Mouse (Mus musculus): ENCODE results near the gene Por. TPM values are rescaled to one million over a fixed set of nuclear protein-coding genes. Genes with fewer than 3 reads are reported as not detected.

Gene Por
- total and polyA plus RNA-seq, 3 experiments = 40.3 to 64.4 TPM; not detected in 1

- peak in 2 of 3 experiments; percentile 67 to 86; a peak in 4 of 6 replicates for TF ChIP-seq CTCF (IDR thresholded peaks at IDR 0.05 in 2 of 3, conservative IDR thresholded peaks at IDR 0.05 in 1 of 3; ENCODE audit: control insufficient read depth in 1 of 3, insufficient read depth in 1 of 3, low read depth in 2 of 3, low read length in 3 of 3, poor library complexity in 1 of 3, severe bottlenecking in 1 of 3)
Observed at GRCm38 (mm10) chr5:135630598-135630997, 39.2 kb upstream of the Por start (continued).

GRCm38 (mm10) chr5:135632117-135632796, 37.6 kb upstream of the Por start, which contains the start of gene Rhbdd2:
Gene Rhbdd2 (plus strand): TSS chr5:135632618.
- H3K4me1 ChIP-seq (ENCODE audit: control insufficient read depth in 1 of 2, insufficient read depth in 2 of 2, low read length in 2 of 2) = peaks cover 0 to 14% of the 10 kb centered on the region in 2 experiments
- H3K9ac ChIP-seq (ENCODE audit: control insufficient read depth, low read depth, low read length, poor library complexity, severe bottlenecking) = peak within 1 kb of the TSS; percentile 80
- H3K27ac ChIP-seq (ENCODE audit: control insufficient read depth, low read depth, low read length) = peak within 1 kb of the TSS; percentile 49
- peak within 1 kb of the TSS; percentile 85 to 95 for H3K4me3 ChIP-seq (ENCODE audit: control insufficient read depth in 1 of 2, insufficient read depth in 1 of 2, low read depth in 2 of 2, low read length in 2 of 2)
- TF ChIP-seq JUND (IDR thresholded peaks at IDR 0.05; ENCODE audit: low read depth, low read length) = no peak
- peak in 1 of 2 experiments; percentile 23; a peak in 1 of 4 replicates for TF ChIP-seq EP300 (IDR thresholded peaks at IDR 0.05; ENCODE audit: low read depth in 1 of 2, low read length in 2 of 2)
- TF ChIP-seq POLR2A (IDR thresholded peaks at IDR 0.05; ENCODE audit: control insufficient read depth in 1 of 2, insufficient read depth in 1 of 2, low read depth in 1 of 2, low read length in 2 of 2, poor library complexity in 1 of 2) = peak in 1 of 2 experiments; percentile 95
- peak; percentile 95 for TF ChIP-seq NELFE (IDR thresholded peaks at IDR 0.05; ENCODE audit: low read depth, low read length)
- 0 out of 2 replicates have a peak, but pooled peaks have one; percentile 16 for TF ChIP-seq ZNF384 (IDR thresholded peaks at IDR 0.05; ENCODE audit: low read depth, low read length)
- peak; percentile 90 for TF ChIP-seq ELF1 (IDR thresholded peaks at IDR 0.05; ENCODE audit: low read depth, low read length)
- TF ChIP-seq MYC (IDR thresholded peaks at IDR 0.05; ENCODE audit: low read depth, low read length) = peak; percentile 58; the same call in 1 of the 2 replicates
- TF ChIP-seq USF1 (IDR thresholded peaks at IDR 0.05; ENCODE audit: low read depth, low read length) = peak; percentile 50
- no peak for TF ChIP-seq CHD1 (IDR thresholded peaks at IDR 0.05; ENCODE audit: low read depth, low read length)
- TF ChIP-seq SIN3A (IDR thresholded peaks at IDR 0.05; ENCODE audit: low read length) = peak; percentile 90
- peak; percentile 93 for TF ChIP-seq MAZ (IDR thresholded peaks at IDR 0.05; ENCODE audit: low read depth, low read length)
- TF ChIP-seq GATA1 (IDR thresholded peaks at IDR 0.05; ENCODE audit: low read depth, low read length) = no peak
- TF ChIP-seq ETS1 (IDR thresholded peaks at IDR 0.05; ENCODE audit: low read depth, low read length) = peak; percentile 25; the same call in 1 of the 2 replicates
- TF ChIP-seq TAL1 (IDR thresholded peaks at IDR 0.05; ENCODE audit: low read length) = no peak
- no peak for TF ChIP-seq RCOR1 (IDR thresholded peaks at IDR 0.05; ENCODE audit: low read depth, low read length)
- TF ChIP-seq MXI1 (IDR thresholded peaks at IDR 0.05; ENCODE audit: low read depth, low read length) = peak; percentile 91
- TF ChIP-seq ZMIZ1 (IDR thresholded peaks at IDR 0.05; ENCODE audit: low read depth, low read length) = peak; percentile 69; the same call in 1 of the 2 replicates
- no peak for TF ChIP-seq RAD21 (IDR thresholded peaks at IDR 0.05; ENCODE audit: low read depth, low read length)
- peak; percentile 85; the same call in 1 of the 2 replicates for TF ChIP-seq KAT2A (conservative IDR thresholded peaks at IDR 0.05; ENCODE audit: low read depth, low read length)
- peak; percentile 69 for TF ChIP-seq CHD2 (IDR thresholded peaks at IDR 0.05; ENCODE audit: low read length)
- no peak for TF ChIP-seq ZKSCAN1 (IDR thresholded peaks at IDR 0.05; ENCODE audit: low read depth, low read length)
- TF ChIP-seq MAX (IDR thresholded peaks at IDR 0.05; ENCODE audit: low read length) = peak; percentile 47; the same call in 1 of the 2 replicates
- TF ChIP-seq UBTF (IDR thresholded peaks at IDR 0.05; ENCODE audit: borderline replicate concordance, insufficient read depth, low read depth, low read length) = no peak
- TF ChIP-seq POLR2AphosphoS2 (IDR thresholded peaks at IDR 0.05; ENCODE audit: low read length) = peak; percentile 86; the same call in 1 of the 2 replicates
- TF ChIP-seq HCFC1 (IDR thresholded peaks at IDR 0.05; ENCODE audit: low read depth, low read length) = peak; percentile 98
- TF ChIP-seq TCF12 (IDR thresholded peaks at IDR 0.05; ENCODE audit: low read depth, low read length) = 0 out of 2 replicates have a peak, but pooled peaks have one; percentile 22
- H3K79me2 ChIP-seq (ENCODE audit: control insufficient read depth, insufficient read depth, low read length, poor library complexity) = peaks cover 6% of the 10 kb centered on the region
- no peaks in the 10 kb centered on the region for H3K27me3 ChIP-seq (ENCODE audit: control insufficient read depth in 1 of 2, insufficient read depth in 2 of 2, low read length in 2 of 2)
- no peaks in the 10 kb centered on the region for H3K9me3 ChIP-seq (replicated peaks; ENCODE audit: insufficient read depth, low read length)
- H3K36me3 ChIP-seq (ENCODE audit: control insufficient read depth in 1 of 2, insufficient read depth in 2 of 2, low read length in 2 of 2) = peaks cover 0 to 10% of the 10 kb centered on the region in 2 experiments; a peak in 2 of 4 replicates
- DNase-seq (ENCODE audit: low read depth, low spot score) = peak; percentile 99
